Mouse (Mus musculus) WW6 (cell line): ENCODE data around the gene Skap2.

Source experiments
- DNase-seq: peaks from one replicate; pipeline ENCODE4 v3.0.0-alpha.2; 2013; ENCODE audit warnings: low read depth, low spot score

The Skap2 gene

DNA sequence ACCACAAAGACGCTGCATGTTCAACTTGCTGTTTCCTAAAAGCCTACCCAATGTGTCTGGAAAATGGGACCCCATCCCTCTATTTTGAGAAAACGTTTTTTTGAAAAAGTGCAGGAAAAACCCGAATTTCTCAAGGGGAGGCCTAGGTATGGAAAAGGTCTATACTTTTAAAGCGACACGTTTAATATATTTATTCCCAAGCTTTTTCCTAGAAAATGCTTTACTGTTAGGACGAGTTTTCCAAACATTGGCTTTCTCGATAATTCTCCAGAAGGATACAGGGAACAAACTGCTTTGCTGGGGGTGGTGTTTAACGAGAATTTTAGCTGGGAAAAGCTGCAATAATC is 6.8 kb downstream of the Skap2 start:
- no peak for DNase-seq

DNA sequence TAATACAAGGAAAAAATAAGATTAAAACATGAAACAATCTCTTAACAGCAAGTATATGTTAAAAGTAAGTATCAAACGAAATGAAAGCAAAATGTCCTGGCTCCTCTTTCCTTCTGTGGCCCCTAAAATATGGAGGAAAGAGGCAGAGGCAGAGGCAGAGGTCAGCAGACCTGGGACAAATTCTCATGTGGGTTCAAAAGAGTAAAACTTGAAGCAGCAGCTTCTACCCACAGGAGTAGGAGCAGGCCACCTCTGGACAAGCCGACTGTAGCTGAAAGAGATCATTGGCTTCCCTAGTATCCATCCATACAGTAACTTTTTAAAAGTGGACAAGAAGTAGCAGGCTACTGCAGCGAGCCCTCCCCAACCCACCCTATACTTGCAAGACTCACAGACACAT is 7.4 kb downstream of the Skap2 start:
- no peak for DNase-seq

DNA sequence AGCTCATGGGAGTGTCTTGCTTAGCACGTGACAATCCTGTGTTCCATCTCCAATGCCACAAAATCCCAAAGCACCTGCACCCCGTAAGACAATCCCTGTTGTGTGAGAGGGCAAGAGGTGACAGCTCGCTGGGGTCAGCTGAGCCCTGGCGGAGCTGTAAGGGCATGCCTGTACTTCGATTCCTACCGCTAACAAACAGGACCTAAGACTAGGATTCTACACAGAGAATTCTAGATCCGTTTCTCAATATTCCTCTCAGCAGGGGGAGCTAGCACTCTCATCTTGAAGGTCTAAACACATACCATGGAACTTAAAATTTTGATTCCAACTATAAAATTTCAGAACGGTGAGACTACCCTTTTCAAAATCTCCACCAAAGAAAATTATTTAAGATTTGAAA is 9.7 kb downstream of the Skap2 start:
- no peak for DNase-seq

DNA sequence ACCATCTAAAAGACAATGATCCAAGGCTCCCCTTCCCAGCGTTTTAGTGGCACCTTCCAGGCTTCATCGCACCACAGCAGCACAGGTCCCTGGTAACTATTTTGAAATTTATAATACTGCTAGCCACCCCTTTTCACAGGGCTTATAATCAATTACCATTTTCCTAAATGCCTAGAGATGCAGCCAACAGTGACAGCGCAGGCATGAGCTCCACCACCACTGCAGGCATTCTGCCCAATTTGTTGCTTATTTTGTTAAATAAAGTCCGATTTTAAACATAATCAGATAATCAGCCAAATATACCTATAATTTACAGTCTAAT is 13.2 kb downstream of the Skap2 start:
- DNase-seq: no peak

DNA sequence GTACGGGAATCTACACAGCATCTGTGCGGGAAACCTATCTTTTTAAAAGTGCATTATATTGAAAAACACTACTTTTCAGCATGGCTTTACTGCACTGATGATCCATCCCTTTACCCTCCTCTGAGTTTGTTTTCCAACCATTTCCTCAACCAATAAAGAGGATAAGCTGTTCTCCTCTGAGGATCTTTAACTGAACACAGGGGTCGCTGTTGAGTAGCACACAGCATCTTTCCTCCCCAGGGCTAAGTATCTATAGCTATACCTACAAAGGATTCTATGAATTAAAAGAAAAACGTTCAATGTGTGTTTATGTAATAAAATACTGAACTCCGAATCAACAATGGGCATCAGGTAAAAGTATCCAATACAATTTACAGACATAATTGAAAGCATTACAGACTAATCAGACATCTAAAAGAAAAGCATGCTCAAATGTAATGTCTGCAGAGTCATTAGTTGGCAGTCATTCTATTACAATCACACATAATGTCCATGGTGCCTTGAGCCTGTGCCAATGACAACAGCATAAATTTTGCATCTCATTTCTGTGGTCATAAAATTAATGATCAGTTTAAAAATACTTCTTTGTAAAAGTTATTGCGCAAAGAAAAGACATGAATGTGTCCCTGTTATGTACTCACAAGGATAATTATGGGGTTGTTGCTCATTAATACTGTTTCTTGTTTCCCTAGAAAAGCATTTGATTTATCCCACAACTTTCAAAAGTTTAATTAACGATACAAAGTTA is 13.8 kb downstream of the Skap2 start:
- no peak for DNase-seq

DNA sequence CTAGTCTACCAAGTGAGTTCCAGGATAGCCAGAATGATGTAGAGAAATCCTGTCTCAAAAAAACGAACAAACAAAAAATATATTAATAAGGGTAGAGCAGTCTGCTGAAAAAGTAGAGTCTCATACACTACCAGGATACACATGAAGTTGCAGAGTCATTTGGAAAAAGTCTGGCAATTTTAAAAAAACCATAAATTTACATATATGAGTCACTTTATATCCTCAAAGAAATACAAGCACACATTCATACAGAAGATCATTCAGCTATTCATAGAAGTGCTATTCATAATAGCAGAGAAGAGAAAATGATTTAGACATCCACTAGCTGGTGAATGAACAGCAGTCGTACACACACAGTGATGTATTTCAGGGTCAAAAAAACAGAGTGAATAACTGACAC is 24.4 kb downstream of the Skap2 start:
- DNase-seq: no peak

DNA sequence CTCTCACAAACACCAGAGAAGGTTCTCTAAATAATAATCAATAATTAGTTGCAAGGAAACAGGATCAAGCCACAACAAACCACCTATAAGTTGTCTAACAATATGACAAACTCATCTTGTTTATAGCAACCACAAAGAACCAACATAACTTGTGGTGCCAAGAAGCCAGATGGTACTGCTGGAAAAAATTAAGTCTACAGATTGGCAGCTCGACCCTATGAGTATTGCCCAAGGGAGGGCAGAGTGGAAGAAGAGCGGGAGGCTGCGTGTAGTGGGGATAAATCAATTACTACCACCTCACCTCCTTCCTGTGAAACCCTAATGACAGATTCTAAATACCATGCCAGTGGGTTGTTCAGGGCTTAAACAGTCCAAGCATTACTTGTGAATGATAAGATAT is 34.7 kb downstream of the Skap2 start:
- DNase-seq: no peak

DNA sequence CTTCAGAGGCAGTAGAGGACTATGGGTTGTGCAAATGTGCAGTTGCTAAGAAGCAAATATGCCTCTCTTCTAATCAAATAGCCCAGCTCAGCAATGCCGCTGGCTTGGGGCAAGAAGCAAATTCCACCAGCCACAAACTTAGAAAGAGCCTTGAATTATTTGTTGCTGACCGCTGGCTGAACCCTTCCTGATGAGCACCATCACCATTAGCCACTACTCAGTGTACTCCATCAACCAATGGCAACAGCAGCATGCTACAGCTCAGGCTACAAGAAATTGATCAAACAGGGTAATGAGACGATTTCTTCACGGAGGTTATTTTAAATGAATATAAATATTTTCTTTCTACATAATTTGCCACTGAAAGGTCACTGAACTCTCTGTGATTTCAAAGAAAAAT is 36.6 kb downstream of the Skap2 start:
- no peak for DNase-seq

DNA sequence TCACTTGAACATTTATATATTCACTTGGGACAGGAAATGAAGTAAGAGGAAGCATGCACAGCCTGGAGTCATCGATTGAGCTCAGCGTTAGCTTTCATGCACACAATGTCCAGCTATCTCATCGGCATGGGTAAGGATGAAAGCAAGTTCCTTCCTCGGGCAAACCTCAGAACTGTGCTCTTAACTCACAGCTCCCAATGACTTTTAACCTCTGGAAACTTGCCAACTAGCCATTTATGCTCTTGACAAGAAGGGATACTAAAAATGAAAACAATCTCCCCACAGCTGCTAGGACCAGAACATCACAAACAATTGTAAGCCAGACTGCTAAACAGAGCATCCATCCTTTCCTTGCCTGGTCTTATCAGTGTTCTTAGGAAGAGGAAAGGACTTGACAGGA is 53.4 kb downstream of the Skap2 start:
- no peak for DNase-seq

DNA sequence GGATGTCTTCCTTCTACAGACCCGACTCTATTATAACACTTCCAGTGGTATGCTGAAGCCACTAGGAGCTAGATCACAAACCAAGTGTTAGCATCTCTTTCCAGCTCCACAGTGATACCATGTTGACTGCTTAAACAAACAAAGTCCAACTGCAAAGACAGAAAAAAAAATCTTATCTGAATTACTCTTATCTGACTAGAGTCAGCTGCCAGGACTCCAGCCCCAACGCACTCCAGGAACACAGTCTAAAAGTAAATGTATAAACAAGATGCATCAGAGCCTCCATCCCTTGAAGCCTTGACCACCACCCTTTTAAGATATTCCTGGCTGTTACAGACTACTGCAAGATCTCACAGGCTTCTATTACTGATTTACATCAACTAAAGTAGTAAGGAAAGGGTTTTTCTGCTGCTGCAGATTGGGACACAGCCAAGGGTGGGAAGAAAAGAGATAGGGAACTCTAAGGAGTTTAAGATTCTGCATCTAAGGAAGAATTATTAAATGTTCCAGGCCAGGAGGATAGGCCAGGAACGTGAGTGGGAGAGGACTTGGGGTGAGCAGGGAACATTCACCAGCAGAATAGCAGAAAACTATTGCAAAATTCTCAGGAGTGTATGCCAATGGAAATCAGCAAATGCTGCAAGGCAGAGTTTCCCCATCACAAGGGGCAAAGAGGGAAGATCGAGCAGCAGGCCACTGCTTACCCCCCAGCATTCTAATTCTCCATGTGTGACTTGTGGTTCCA is 56.1 kb downstream of the Skap2 start:
- no peak for DNase-seq

DNA sequence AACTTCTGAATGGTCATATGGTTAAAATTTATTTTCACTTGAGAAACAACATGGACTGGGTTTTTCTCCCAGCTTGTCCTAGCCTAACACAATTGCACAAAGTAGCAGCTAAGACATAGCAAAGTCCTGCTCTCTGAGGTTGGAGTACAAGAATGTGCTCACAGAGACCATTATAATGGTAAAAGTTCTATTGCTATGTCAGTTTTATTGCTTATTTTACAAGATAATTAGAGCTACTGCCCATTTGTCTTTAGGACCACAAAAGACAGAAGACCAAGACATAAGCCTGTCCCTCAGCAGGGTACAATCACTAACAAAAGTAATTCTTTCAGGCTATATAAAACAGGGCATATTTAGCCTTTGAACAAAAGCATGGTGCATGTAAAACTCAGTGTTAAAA is 64.7 kb downstream of the Skap2 start:
- DNase-seq: no peak

DNA sequence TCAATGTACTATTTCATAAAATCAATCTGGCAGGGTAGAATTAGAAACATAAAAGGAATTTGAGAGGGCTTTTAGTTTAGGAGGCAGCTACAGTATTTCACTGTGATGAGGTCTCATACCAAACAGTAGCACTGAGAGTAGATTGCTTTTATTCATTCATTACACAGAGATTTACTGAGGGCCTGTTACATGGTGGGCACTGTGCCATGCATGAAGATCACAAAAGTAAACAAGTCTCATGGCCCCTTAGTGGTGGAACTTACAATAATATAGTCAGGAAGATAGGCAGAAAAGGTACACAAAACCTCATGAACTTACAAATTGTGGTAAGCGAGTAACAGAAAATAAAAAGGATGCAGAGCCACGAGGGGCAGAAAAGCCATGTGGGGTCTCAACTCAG is 67.4 kb downstream of the Skap2 start:
- no peak for DNase-seq

DNA sequence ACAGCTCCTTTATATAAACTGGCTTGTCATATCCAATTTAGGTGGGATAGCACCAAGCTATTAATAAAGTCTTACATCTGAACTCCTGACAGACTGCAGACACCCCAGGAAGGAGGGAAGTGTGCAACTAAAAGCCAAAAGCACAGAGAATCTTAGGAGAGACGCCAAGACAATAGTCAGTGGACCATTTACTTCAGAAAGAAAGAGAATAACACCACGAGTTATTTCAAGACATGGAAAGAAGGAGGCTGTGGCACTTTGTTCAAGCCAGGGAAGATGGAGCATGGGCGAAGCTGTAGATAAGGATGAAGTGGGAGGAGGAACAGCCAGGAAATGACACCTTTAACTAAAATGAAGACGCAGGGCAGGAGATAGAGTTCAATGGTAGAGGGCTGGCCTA is 78.4 kb downstream of the Skap2 start:
- DNase-seq: no peak

DNA sequence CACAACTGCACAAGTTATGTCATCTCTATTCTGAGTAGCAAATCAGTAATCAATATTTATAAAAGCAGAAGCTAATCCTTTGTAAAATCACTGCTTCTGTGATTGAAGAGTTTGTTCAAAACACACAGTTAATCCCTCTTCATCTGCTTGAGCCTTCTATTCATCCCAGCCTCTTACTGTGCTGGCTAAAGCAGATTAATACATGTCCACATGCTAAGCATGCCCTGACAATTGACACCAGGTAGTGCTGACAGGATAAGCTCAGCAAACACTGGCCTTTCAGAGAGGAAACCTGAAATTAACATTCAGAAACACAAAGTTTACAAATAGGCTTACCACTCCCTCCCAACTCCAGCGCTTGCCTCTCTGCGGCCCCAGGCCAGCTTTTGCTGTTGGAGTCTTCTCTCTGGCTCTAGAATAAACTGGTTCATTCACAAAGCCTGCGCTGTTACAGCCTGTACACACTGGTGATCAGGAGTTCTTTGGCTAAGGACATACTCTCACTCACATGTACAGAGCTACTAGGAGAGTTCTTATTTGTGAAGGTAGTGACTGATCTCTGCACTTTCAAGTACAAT is 79.2 kb downstream of the Skap2 start:
- no peak for DNase-seq

DNA sequence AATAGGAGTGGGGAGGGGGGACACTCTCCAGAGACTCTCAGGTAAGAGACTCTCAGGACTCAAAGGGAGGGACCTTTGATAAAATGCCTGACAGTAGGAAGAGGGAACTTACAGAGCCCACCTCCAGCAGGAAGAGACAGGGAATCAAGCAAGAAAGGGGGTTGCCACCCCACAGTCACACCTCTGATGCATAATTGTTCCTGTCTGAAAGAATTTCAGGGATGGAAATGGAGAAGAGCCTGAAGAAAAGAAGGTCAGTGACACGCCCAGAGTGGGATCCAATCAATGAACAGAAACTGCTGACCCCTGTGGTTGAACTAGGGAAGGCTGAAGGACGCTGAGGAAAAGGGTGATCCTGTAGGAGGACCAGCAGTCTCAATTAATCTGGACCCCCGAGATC is 85.2 kb downstream of the Skap2 start:
- DNase-seq: no peak

DNA sequence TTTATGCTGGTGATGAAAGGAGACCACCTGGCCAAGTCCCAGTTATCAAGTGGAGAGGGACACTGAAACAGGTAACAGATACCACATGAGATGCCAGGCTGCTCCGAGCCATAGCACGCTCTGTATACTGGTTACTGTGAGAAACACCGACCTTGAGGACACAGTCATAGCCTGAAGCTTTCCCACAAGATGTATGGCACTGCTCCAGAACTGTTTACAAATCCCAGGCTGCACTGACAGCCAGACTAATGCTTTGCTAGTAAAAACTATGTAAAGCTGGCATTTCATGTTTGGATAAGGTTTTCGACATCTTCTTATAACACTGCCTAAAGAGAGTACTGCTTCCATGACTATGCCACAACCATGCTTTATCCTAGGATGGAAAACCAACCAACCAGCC is 90.5 kb downstream of the Skap2 start:
- no peak for DNase-seq

DNA sequence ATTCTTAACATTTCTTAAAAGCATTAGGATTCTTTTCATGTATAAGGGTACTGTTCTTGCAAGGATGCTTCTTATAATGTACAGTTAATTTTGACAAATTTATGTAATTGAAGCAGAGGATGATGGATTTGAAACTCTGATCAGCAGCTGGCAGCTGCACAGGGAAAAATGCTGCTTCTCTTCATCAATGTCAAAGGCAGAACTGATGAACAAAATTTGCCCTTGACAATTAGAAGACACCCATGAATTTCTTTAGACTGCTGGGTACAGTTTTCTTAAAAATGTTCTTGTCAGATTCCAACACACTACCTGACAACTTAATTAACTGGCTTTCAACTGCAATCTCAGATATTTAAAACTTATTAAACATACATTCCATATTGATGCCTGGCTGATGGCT is 103.9 kb downstream of the Skap2 start:
- DNase-seq: no peak

DNA sequence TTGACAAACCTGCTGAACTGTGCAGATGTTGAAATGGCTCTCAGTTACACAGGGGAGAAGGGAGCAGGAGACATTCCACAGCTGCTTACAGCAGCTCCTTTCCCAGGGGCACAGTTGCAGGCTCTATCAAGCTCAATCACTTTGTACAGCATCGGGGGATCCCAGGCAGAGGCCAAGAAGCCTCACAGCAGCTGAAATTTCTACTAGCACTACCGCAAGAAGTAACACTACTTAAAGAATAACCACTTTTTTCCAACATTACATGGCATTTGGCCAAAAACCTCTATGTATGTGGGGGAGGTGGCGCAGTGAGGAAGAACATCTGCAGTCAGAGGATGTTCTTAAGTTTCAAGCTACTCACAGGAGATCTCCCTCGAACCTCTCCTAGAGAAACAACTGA is 106.7 kb downstream of the Skap2 start:
- no peak for DNase-seq

DNA sequence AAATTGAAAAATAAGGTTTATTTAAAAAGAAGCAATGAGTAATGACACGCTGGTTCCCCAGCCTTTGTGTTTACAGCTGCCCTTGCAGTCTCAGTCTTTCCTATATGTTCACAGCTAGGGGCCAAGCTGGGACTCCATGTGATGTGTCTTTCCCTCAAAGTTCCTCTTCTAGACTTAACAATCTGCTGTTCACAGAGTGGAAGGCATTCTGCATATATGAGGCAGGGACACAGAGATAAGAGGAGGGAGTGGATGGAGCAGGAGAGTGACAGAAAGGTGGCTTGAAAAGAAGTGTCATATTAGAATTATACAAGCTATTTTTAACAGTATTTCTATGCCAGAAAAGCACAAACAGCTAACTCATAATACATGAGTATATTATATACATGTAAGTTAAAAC is 110.8 kb downstream of the Skap2 start:
- no peak for DNase-seq

DNA sequence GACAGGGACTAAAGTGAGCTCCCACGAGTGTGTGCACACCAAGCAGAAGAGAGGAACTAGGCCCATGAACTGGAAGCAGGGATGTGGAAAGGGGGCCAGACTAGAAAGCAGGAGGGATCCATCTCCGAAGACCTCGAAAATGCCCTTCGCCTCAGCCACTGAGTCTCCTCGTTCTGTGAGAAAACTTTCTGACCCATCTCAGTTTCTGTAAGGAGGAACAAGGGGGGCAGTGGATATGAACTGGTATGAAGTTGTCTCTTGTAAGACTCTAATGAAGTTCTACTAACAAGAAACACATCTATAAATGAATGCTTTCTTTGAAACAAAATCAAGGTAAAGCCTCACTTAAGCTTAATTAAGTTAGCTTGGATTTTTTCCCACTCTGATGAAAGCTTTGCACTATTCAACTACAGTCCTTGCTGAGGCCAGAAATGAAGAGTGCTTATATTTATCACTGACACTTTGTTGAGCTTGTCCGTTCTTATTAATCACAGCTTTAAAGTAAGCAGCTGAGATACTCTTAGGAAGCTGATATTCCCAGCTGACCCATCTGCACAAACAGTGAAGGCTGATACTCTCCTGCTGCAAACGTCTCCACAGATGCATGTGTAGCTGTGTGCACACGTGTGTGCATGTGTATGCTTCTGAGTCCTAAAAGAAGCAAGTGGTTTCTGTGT is 113.9 kb downstream of the Skap2 start:
- no peak for DNase-seq

DNA sequence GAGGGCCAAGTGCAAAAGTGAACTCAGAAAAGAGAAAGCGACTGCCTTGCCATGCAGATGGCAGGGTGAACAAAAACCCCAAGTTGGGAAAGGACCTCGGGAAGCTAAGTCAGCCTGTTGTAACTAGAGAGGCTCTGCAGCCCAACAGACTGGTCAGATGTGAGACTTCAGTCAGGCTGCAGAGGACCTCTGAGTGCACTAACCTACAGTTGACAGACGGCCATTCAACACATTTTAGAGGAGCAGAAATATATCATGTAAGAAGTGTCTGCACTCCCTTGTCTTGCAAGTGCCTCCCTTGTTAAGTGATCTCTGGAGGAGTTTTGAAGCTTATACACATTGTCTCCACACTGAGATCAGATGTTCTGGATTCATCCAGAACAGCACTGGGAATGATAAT is 116.6 kb downstream of the Skap2 start:
- no peak for DNase-seq

DNA sequence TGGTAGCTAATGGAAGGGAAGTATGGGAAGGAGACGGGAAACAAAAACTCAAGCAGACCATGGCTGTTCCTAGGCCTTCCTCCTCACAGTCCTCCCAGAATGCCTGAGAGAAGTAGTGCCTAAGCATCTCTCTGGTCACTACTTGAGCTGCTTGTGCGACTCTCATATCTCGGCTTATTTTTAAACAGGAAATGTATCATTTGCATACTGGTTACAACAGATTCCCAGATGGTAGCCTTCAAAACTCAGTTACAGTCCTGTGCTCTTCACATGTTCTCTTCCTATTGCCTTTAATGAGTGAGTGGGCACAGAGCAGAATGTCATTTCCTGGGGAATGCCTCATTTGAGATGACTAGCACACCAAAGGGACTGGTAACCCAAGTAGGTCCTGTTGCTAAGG is 117.6 kb downstream of the Skap2 start:
- no peak for DNase-seq

DNA sequence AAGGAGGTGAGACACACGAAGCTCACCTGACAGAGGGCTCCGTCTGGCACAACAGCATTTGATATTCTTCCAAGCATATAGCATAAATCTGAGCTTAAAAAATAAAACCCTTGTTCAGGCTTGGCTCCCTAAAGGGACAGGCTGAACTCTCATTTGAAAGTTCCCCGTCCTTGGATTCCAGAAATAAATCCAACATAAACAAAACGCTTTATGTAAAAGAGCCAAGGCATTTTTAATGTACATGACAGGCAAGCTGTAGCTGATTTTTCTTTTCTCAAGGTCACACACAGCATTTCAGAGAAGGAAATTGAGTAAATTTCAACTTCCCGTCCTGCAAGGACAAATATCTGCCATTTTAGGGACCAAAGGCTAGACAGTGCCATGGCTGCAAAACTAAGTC is 122.0 kb downstream of the Skap2 start:
- no peak for DNase-seq
